Mouse (Mus musculus) cerebellum, adult 2 months (tissue): ENCODE measurements around the gene Ckmt1.

Source experiments
- CTCF ChIP-seq: fragments of 200-500 bp; IDR thresholded peaks from 2 replicates; pipeline ENCODE4 v1.5.1; 2011; ENCODE audit warnings: low read depth, mild to moderate bottlenecking, control low read depth, low read length, moderate library complexity, borderline replicate concordance; ENCODE audit not compliant: insufficient read depth
- POLR2A ChIP-seq: fragments of 200-500 bp; IDR thresholded peaks from 2 replicates; pipeline ENCODE4 v1.6.1; 2011; ENCODE audit warnings: low read length, control low read depth, borderline replicate concordance; ENCODE audit not compliant: insufficient read depth

- TF ChIP-seq CTCF (no peak), POLR2A (no peak)
Measured at GRCm38 (mm10) chr2:121363656-121364055, 6.1 kb downstream of the Ckmt1 start.
